Mouse (Mus musculus): ENCODE results near the gene Ano6. TPM values are rescaled to one million over a fixed set of nuclear protein-coding genes. Genes with fewer than 3 reads are reported as not detected.

The Ano6 gene
- total RNA-seq, 1 experiment from 2014 or later: 32.2 TPM

DNA sequence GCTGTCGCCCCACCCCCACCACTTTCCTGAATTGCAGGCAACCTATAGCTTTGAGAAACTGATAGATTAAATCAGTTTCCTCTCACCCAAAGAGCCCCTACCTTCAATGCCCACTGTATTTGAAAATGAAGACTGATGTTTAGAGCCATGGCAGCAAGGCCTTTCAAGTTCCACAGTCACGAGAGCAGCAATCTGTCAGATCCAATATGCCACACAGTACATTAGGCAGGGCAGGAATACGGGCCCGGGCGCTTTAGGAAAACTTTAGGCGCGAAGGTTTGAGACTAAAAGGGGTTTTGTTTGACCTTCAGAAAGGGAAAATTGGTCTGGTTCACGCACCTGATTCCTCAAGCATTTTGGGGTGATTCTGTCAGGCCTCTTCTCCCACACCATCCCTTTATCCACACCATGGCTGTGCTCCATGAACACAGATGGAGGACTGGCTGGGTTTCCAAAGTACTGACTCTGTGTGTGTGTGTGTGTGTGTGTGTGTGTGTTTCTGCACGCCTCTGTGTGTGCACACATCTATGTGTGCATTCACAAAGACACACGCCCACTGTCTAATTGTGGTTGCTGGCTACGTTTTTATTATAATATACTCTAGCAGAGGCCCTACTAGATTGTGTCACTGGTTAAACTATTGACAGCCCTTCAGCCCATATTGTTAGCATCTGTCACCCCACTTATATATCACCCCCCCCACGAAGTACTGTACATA lies 173.0 kb downstream of the Ano6 start:
- no peak for ATAC-seq (replicated peaks; ENCODE audit: low read depth, poor library complexity, severe bottlenecking)

- no peak for ATAC-seq (replicated peaks; ENCODE audit: low read depth, poor library complexity, severe bottlenecking)
Measured at GRCm38 (mm10) chr15:95964251-95964561, 173.6 kb downstream of the Ano6 start.

GRCm38 (mm10) chr15:95966979-95967378 lies 176.3 kb downstream of the Ano6 start:
- no peak for ATAC-seq (replicated peaks; ENCODE audit: low read depth, poor library complexity, severe bottlenecking)

- ATAC-seq (replicated peaks; ENCODE audit: low read depth, poor library complexity, severe bottlenecking): no peak
Measured at GRCm38 (mm10) chr15:95967516-95968196, 177.0 kb downstream of the Ano6 start.

GRCm38 (mm10) chr15:95969596-95969995 lies 179.0 kb downstream of the Ano6 start:
- ATAC-seq (replicated peaks; ENCODE audit: low read depth, poor library complexity, severe bottlenecking): no peak

GRCm38 (mm10) chr15:95970176-95970575 lies 179.5 kb downstream of the Ano6 start:
- ATAC-seq (replicated peaks; ENCODE audit: low read depth, poor library complexity, severe bottlenecking): no peak

- ATAC-seq (replicated peaks; ENCODE audit: low read depth, poor library complexity, severe bottlenecking): no peak
Measured at GRCm38 (mm10) chr15:95970691-95971090, 180.0 kb downstream of the Ano6 start.

DNA sequence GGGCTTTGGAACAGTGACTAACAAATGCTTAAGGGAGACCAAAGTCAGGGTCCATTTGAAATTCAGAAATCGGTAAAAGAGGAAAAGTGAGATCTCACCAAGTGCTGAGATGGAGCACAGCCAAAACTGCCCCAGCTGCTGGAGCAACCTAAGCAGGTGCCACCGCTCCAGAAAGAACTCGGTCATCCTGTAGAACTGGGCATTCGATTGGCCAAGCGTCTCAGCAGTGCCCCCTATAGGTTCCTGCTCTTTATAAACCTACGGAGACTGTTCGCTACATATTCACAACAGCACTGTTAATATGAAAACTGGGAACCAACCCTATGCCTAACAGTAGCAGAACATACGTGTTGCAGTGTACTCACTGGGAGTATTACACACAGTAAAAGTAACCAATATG lies 180.7 kb downstream of the Ano6 start:
- ATAC-seq (replicated peaks; ENCODE audit: low read depth, poor library complexity, severe bottlenecking): no peak; the same call in 1 of the 2 replicates

DNA sequence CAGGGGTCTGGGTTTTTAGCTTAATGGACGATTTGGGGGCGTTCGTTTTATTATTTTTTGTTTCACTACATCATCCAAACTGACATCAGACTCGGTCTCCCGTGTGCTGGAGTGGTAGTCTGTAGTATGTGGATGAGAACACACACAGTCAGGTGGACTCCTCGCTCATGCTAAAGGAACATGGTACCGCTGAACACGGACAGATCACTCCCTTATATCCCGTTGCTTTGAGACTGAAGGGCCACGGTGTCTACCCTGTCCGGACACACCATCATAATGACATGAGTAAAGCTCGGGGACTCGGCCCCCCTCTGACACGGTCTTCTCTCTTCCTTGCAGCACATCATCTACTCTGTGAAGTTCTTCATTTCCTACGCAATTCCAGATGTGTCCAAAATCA lies 181.5 kb downstream of the Ano6 start:
- ATAC-seq (replicated peaks; ENCODE audit: low read depth, poor library complexity, severe bottlenecking): no peak

GRCm38 (mm10) chr15:95972621-95973020 lies 182.0 kb downstream of the Ano6 start:
- no peak for ATAC-seq (replicated peaks; ENCODE audit: low read depth, poor library complexity, severe bottlenecking)

DNA sequence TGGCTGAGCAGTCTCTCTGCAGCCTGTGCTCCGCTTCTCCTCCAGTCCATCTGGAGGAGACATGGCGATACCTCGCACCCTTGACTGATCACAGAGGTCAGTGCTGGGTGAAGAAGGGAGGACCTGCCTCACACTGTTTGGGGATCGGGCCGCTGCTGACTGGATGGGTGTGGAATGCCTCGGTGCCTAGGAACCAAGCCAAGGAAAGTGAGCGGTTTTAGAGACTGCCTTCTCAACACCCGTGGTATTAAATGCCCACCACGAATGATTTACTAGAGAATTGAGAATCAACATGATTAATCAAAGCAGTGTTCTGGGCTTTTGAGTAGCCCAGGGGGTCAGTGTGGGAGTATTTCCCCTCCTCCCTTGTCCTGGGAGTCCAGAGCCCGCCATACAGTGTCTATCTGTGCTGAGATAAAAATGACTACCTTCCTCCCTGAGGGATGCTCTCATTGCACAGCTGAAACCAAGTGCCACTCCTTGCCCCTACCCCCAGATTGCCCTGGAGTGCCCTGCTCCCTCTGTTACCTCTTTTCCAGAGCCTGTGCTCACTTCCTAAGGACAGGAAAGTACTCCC lies 183.5 kb downstream of the Ano6 start:
- ATAC-seq (replicated peaks; ENCODE audit: low read depth, poor library complexity, severe bottlenecking): no peak

- no peak for ATAC-seq (replicated peaks; ENCODE audit: low read depth, poor library complexity, severe bottlenecking)
Measured at GRCm38 (mm10) chr15:95976156-95976876, 185.7 kb downstream of the Ano6 start.

- no peak for ATAC-seq (replicated peaks; ENCODE audit: low read depth, poor library complexity, severe bottlenecking)
Measured at GRCm38 (mm10) chr15:95977169-95977938, 186.7 kb downstream of the Ano6 start.

GRCm38 (mm10) chr15:95977939-95978252 lies 187.3 kb downstream of the Ano6 start:
- ATAC-seq (replicated peaks; ENCODE audit: low read depth, poor library complexity, severe bottlenecking): 0 out of 2 replicates have a peak, but pooled peaks have one; percentile 32

- ATAC-seq (replicated peaks; ENCODE audit: low read depth, poor library complexity, severe bottlenecking): no peak
Measured at GRCm38 (mm10) chr15:95980641-95981040, 190.0 kb downstream of the Ano6 start.

DNA sequence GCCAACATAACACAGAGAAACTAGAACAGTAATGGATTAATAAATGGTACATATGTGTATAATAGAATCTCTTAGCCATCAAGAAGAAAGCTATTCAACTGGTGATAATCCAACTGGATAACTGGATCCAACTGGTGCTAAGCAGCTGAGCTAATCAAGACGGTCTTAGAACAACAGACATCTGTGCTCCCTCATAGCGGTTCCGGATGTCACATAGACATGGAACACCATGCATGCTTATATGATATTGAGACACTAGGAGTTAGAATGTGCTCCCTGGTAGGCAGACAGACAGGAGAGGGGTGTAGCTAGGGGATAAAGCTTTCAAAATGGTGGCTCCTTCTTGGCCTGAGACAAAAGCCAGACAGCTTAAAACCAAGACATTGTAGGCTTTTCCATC lies 197.3 kb downstream of the Ano6 start:
- ATAC-seq (replicated peaks; ENCODE audit: low read depth, poor library complexity, severe bottlenecking): no peak

DNA sequence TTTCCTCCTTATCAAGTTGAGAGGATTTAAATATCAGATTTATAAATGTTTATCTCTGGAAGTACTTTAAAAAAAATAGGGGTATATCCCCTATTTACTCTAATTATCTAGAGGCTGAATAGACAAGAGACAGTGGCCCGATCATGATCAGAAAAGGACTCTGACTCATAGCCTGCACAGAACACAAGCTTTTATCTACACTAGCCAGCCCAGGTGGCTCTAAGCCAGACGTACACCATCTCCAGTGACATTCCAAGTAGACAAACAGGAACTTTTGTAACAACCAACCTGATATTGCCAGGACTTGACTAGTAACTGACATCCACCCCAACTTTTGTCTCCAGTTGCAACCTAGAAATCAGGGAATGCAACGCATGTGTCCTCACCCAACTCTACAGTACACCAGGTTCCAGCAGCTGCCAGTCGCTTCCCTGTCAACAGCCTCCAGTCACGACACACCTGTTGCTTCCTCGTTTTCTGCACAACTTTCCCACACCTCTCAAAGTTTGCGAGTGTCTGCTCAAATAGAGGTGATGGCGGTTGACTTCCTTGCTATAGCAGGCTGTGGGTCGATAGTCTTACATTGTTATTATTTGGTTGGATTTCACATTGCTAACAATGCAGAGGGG lies 199.0 kb downstream of the Ano6 start:
- no peak for ATAC-seq (replicated peaks; ENCODE audit: low read depth, poor library complexity, severe bottlenecking)

DNA sequence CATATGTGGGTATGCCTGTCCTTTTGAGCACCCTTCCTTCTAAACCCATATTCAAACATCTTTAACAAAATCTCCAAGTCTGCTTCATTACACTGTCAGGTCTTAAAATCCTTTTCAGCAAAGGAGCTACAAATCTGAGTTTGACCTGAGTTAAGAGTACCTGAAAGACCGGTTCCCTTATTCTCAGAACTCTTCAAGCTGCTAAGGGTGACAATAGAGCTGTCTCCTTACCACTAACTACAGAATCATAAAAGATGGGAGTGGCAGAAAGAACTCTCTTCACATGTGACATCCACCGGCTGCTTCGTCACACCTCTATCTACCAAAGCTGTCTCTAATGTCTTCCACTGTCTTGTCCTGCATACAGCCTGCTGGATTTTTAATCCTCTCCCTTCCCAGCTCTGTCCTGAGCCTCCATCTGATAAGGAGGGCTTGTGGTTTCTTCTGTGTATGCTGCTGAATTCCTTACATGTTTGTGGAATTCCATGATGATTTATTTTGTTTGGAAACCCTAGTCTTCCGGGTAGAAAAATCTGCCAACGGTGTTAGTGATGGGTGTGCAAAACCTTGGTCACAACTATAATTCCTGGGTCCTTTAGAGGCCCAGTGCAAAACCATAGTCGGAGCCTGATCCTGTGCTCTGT lies 212.4 kb downstream of the Ano6 start:
- no peak for ATAC-seq (replicated peaks; ENCODE audit: low read depth, poor library complexity, severe bottlenecking)

- ATAC-seq (replicated peaks; ENCODE audit: low read depth, poor library complexity, severe bottlenecking): no peak
Measured at GRCm38 (mm10) chr15:96011640-96012390, 221.2 kb downstream of the Ano6 start.
